Mouse (Mus musculus) intestine, postnatal 0 days (tissue): Measurements from ENCODE around the gene Mgat4b. TPM values are rescaled to one million over a fixed set of nuclear protein-coding genes. Genes with fewer than 3 reads are reported as not detected.

Source experiments
- ATAC-seq: fragments of 200-750 bp; cut with Nextera tagmentation; 2 replicates; pipeline ENCODE4 v1.8.0; 2017; ENCODE audit warnings: mild to moderate bottlenecking, moderate TSS enrichment, moderate library complexity
- H3K27ac ChIP-seq: fragments of 300-500 bp; sonication (generic); 2 replicates; pipeline ENCODE4 v1.5.1; 2014; ENCODE audit warnings: mild to moderate bottlenecking, low read depth, low read length, moderate library complexity
- H3K27me3 ChIP-seq: fragments of 300-500 bp; sonication (generic); replicated peaks from 2 replicates; pipeline ENCODE4 v1.6.1; 2014; ENCODE audit warnings: low read length, mixed read lengths; ENCODE audit not compliant: control insufficient read depth, insufficient read depth
- H3K36me3 ChIP-seq: fragments of 300-500 bp; sonication (generic); 2 replicates; pipeline ENCODE4 v1.6.1; 2014; ENCODE audit warnings: mild to moderate bottlenecking, moderate library complexity; ENCODE audit not compliant: control insufficient read depth, insufficient read depth
- H3K4me1 ChIP-seq: fragments of 300-500 bp; sonication (generic); replicated peaks from 2 replicates; pipeline ENCODE4 v1.6.1; 2014; ENCODE audit warnings: antibody characterized with exemption, low read length, mixed read lengths; ENCODE audit not compliant: control insufficient read depth, insufficient read depth
- H3K4me2 ChIP-seq: fragments of 300-500 bp; sonication (generic); replicated peaks from 2 replicates; pipeline ENCODE4 v1.6.1; 2014; ENCODE audit warnings: low read depth, mild to moderate bottlenecking, moderate library complexity
- H3K4me3 ChIP-seq: fragments of 300-500 bp; sonication (generic); 2 replicates; pipeline ENCODE4 v1.5.1; 2014; ENCODE audit warnings: low read depth, low read length
- H3K9ac ChIP-seq: fragments of 300-500 bp; sonication (generic); 2 replicates; pipeline ENCODE4 v1.6.1; 2014; ENCODE audit warnings: mild to moderate bottlenecking, low read depth, low read length
- H3K9me3 ChIP-seq: fragments of 300-500 bp; sonication (generic); 2 replicates; pipeline ENCODE4 v1.6.1; 2016; ENCODE audit warnings: mixed run types; ENCODE audit not compliant: control insufficient read depth
- CTCF ChIP-seq: sonication (generic); IDR thresholded peaks from 2 replicates; pipeline ENCODE4 v1.5.1; 2016; ENCODE audit warnings: low read depth, mild to moderate bottlenecking, control low read depth, antibody characterized with exemption, moderate library complexity
- WGBS: fragments of 180-500 bp; shearing (Covaris S2); extraction: QIAGEN DNeasy Blood & Tissue Kit; methylation state at CpG from one replicate; pipeline ENCODE4 v1.1.7; 2014; 5-methylcytosine and 5-hydroxymethylcytosine counted together
- microRNA-seq: library from miRNA; unstranded; fragments of <30 nt; microRNA quantifications from one replicate; pipeline ENCODE4, GENCODE M21; 2016
- polyA plus RNA-seq: library from polyadenylated mRNA; unstranded; fragments of >200 nt; fragmentation: Nextera tagmentation; extraction: Ambion mirVana; gene quantifications from 2 replicates; pipeline ENCODE4 v1.2.1, GENCODE M21; 2015

Gene Mgat4b
- polyA plus RNA-seq, 1 experiment from 2014 or later, result 35.0 TPM

- TF ChIP-seq CTCF, result no peak
- no peaks in the 10 kb centered on the region for H3K4me1 ChIP-seq
- 59% methylated on average over 5 of the region's 5 CpGs for WGBS
- no peaks in the 10 kb centered on the region for H3K9me3 ChIP-seq
- no peak overlapping the region for H3K9ac ChIP-seq
- H3K36me3 ChIP-seq, result peaks cover 6% of the 10 kb centered on the region; the same call in 1 of the 2 replicates
- H3K4me3 ChIP-seq, result no peak overlapping the region
- H3K27ac ChIP-seq, result no peak overlapping the region
- no peak overlapping the region for H3K4me2 ChIP-seq
- no peaks in the 10 kb centered on the region for H3K27me3 ChIP-seq
- ATAC-seq, result no peak
Measured at GRCm38 (mm10) chr11:50275568-50276151, 65.0 kb downstream of the Mgat4b start.

GRCm38 (mm10) chr11:50277025-50277424 lies 66.3 kb downstream of the Mgat4b start:
- H3K9me3 ChIP-seq, result no peaks in the 10 kb centered on the region
- no peak for TF ChIP-seq CTCF
- H3K4me3 ChIP-seq, result no peak overlapping the region
- no peaks in the 10 kb centered on the region for H3K4me1 ChIP-seq
- H3K9ac ChIP-seq, result no peak overlapping the region
- H3K27ac ChIP-seq, result no peak overlapping the region
- no peak for ATAC-seq
- peaks cover 10% of the 10 kb centered on the region; the same call in 1 of the 2 replicates for H3K36me3 ChIP-seq
- no peaks in the 10 kb centered on the region for H3K27me3 ChIP-seq
- no peak overlapping the region for H3K4me2 ChIP-seq

- no peak for ATAC-seq
- H3K4me1 ChIP-seq, result no peaks in the 10 kb centered on the region
- 93% methylated on average over 6 of the region's 6 CpGs for WGBS
- no peak overlapping the region for H3K4me2 ChIP-seq
- no peak overlapping the region for H3K9ac ChIP-seq
- H3K27me3 ChIP-seq, result no peaks in the 10 kb centered on the region
- no peak for TF ChIP-seq CTCF
- H3K36me3 ChIP-seq, result peaks cover 10% of the 10 kb centered on the region; the same call in 1 of the 2 replicates
- H3K4me3 ChIP-seq, result no peak overlapping the region
- no peaks in the 10 kb centered on the region for H3K9me3 ChIP-seq
- H3K27ac ChIP-seq, result no peak overlapping the region
Measured at GRCm38 (mm10) chr11:50277706-50278105, 67.0 kb downstream of the Mgat4b start.

GRCm38 (mm10) chr11:50279005-50279404 lies 68.3 kb downstream of the Mgat4b start:
- TF ChIP-seq CTCF, result no peak
- H3K4me3 ChIP-seq, result no peak overlapping the region
- no peak overlapping the region for H3K9ac ChIP-seq
- H3K36me3 ChIP-seq, result peaks cover 10% of the 10 kb centered on the region; the same call in 1 of the 2 replicates
- WGBS, result 67% methylated on average over 4 of the region's 4 CpGs
- H3K27me3 ChIP-seq, result no peaks in the 10 kb centered on the region
- H3K4me1 ChIP-seq, result no peaks in the 10 kb centered on the region
- H3K4me2 ChIP-seq, result no peak overlapping the region
- ATAC-seq, result no peak
- H3K27ac ChIP-seq, result no peak overlapping the region
- no peaks in the 10 kb centered on the region for H3K9me3 ChIP-seq

- H3K9me3 ChIP-seq, result no peaks in the 10 kb centered on the region
- H3K4me1 ChIP-seq, result no peaks in the 10 kb centered on the region
- 79% methylated on average over 1 of the region's 1 CpGs for WGBS
- ATAC-seq, result no peak
- no peak overlapping the region for H3K4me3 ChIP-seq
- no peak overlapping the region for H3K9ac ChIP-seq
- H3K4me2 ChIP-seq, result no peak overlapping the region
- H3K27ac ChIP-seq, result no peak overlapping the region
- no peaks in the 10 kb centered on the region for H3K27me3 ChIP-seq
- peaks cover 10% of the 10 kb centered on the region; the same call in 1 of the 2 replicates for H3K36me3 ChIP-seq
- TF ChIP-seq CTCF, result no peak
Measured at GRCm38 (mm10) chr11:50280053-50280452, 69.4 kb downstream of the Mgat4b start.

Small RNA genes lying within 50 kb of the gene (microRNA-seq; reads per million reads assigned to microRNA genes)
- not detected for gene Mir6919

Other genes starting within 250 kb of the Mgat4b start
- 46.5 and 52.2 TPM in 2 replicates for gene Rnf130, start 185.5 kb upstream of the Mgat4b start, polyA plus RNA-seq
- 16.7 and 18.0 TPM in 2 replicates for gene Tbc1d9b, start 79.5 kb upstream of the Mgat4b start, polyA plus RNA-seq
- 6.1 and 7.0 TPM in 2 replicates for gene Mrnip, start 36.4 kb upstream of the Mgat4b start, polyA plus RNA-seq
- 197 and 213 TPM in 2 replicates for gene Sqstm1, start 63 bp upstream of the Mgat4b start, polyA plus RNA-seq
- gene Ltc4s, start 27.7 kb downstream of the Mgat4b start, polyA plus RNA-seq, result 39.5 and 54.4 TPM in 2 replicates
- gene Maml1, start 81.4 kb downstream of the Mgat4b start, polyA plus RNA-seq, result 2.5 and 2.6 TPM in 2 replicates
- gene Canx, start 114.8 kb downstream of the Mgat4b start, polyA plus RNA-seq, result 181 and 187 TPM in 2 replicates
- gene Cby3, start 143.6 kb downstream of the Mgat4b start, polyA plus RNA-seq, result 0.17 and 0.30 TPM in 2 replicates
- gene Hnrnph1, start 166.1 kb downstream of the Mgat4b start, polyA plus RNA-seq, result 111 and 112 TPM in 2 replicates
- gene Rufy1, start 220.2 kb downstream of the Mgat4b start, polyA plus RNA-seq, result 19.1 and 21.1 TPM in 2 replicates